Mouse (Mus musculus) T-helper 2 cell (primary cell): ENCODE results near the gene Kdelr3.

ENCODE experiments used
- in situ Hi-C: fragments of 300-600 bp; cut with MboI, MseI; formaldehyde crosslinking; loops from one replicate; pipeline ENCODE4 v1.15.1; 2025; ENCODE audit warnings: high pct_unique_total_duplicates

Kdelr3 gene

DNA sequence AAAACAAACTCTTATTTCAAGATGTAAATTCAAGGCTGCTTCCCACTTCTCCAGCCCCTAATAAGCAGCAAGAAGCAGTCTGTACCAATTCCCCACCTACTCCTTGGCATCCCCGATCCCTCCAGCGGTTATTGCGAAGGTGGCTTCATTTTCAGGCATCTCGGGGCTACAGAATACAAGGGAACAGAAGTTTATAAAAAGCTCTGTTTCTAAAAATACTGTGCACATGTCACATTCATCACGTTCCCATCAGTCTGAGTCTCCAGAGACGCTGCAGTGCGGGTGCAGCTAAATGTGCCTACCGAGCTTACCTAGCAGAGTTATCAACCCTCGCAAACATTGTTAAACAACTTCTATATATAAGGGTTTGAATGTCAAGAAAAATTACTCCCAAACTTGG lies 46.2 kb downstream of the Kdelr3 start:
- in situ Hi-C loops: no loop called here

DNA sequence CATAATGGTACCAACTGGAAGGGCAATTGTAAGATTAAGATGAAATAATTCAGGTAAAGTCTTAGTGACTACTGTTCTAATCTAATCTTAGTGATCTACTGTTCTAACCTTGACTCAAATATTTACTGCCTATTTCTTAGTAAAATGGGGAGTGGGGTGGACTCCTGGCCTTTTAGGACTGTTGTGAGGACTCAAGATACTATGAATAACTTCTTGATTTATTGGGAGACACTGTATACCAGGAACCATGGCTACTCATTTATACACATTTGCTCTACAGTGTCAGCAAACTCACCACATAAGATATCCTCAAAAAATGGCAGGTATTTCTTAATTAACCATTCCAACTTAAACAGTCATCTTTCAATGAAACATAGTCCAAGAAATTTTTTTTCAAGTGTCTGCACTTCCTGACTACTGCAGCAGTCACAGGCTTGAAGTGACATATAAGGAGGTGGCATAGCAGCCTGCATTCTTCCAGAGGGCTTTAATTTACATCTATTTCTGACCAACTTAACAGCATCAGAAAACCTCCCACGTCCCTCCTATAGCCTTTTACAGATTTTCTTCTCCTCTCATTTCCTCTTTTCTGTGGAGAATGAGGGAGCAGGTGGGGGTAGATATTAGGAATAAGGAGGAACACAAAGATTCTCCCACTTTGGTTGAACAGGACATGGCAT lies 59.5 kb downstream of the Kdelr3 start:
- in situ Hi-C loops: no loop called here

- in situ Hi-C loops: no loop called here
These were observed 60.7 kb downstream of the Kdelr3 start for GRCm38 (mm10) chr15:79576947-79577346.
